Mouse (Mus musculus) bone marrow, adult 2 months (tissue): ENCODE data around the gene Tas1r1. TPM values are rescaled to one million over a fixed set of nuclear protein-coding genes. Genes with fewer than 3 reads are reported as not detected.

Source experiments
- H3K27ac ChIP-seq: fragments of 200-500 bp; 2 replicates; pipeline ENCODE4 v1.5.1; 2012; ENCODE audit warnings: low read depth, mild to moderate bottlenecking, control low read depth, inconsistent platforms, low read length; ENCODE audit not compliant: control insufficient read depth, poor library complexity, insufficient read depth
- H3K4me1 ChIP-seq: fragments of 200-500 bp; 2 replicates; pipeline ENCODE4 v1.6.1; 2011; ENCODE audit warnings: low read length; ENCODE audit not compliant: control insufficient read depth, insufficient read depth
- H3K4me3 ChIP-seq: fragments of 200-500 bp; replicated peaks from 2 replicates; pipeline ENCODE3; 2011; ENCODE audit warnings: mild to moderate bottlenecking, low read depth, low read length, control low read depth; ENCODE audit not compliant: control insufficient read depth
- CTCF ChIP-seq: fragments of 200-500 bp; IDR thresholded peaks from 2 replicates; pipeline ENCODE4 v1.5.1; 2011; ENCODE audit warnings: low read length, control low read depth; ENCODE audit not compliant: control insufficient read depth, insufficient read depth
- POLR2A ChIP-seq: fragments of 200-500 bp; IDR thresholded peaks from 2 replicates; pipeline ENCODE4 v1.6.1; 2011; ENCODE audit warnings: low read depth, mild to moderate bottlenecking, control low read depth, low read length, borderline replicate concordance; ENCODE audit not compliant: control insufficient read depth
- WGBS: fragments of 180-500 bp; shearing (Covaris S2); methylation state at CpG from one replicate; pipeline ENCODE4 v1.1.7; 2018; 5-methylcytosine and 5-hydroxymethylcytosine counted together
- polyA plus RNA-seq: library from polyadenylated mRNA; stranded (reverse); fragments of >200 nt; gene quantifications from 2 replicates; pipeline ENCODE4 v1.2.4, GENCODE M21; 2011; ENCODE audit warnings: low replicate concordance; ENCODE audit not compliant: missing spikeins, insufficient read depth, insufficient read length

The Tas1r1 gene
- polyA plus RNA-seq, 1 experiment: 1.0 TPM

DNA sequence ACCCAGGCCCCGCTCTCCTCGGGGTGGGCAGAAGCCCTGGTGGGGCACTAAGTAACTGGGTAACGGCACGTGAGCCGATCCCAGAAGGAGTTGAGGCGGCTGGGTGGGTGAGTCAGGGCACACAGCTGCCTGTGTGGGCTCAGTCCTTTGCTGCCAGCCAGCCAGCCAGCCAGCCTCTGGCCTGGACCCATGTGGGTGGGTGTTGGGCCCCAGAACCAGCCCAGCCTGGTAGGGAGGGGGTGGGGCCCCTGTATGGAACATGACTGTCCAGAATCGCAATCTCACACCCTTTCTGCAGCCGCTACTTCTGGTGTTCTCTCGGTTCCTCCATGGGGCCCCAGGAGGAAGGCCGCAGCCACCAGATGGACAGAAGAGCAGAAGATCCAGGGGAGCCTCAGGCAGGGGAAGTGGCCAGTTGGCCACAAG lies 39.8 kb upstream of the Tas1r1 start:
- Histone ChIP-seq H3K4me1 (no peaks in the 10 kb centered on the region; the same call in 1 of the 2 replicates), H3K27ac (no peak overlapping the region), H3K4me3 (no peak overlapping the region)
- 62% methylated on average over 10 of the region's 10 CpGs for WGBS
- TF ChIP-seq POLR2A (no peak), CTCF (no peak)

- Histone ChIP-seq H3K4me3 (no peak overlapping the region), H3K4me1 (no peaks in the 10 kb centered on the region; the same call in 1 of the 2 replicates), H3K27ac (no peak overlapping the region)
- 89% methylated on average over 9 of the region's 9 CpGs for WGBS
- TF ChIP-seq CTCF (no peak), POLR2A (no peak)
These were observed 38.8 kb upstream of the Tas1r1 start for GRCm38 (mm10) chr4:152077191-152077590.

DNA sequence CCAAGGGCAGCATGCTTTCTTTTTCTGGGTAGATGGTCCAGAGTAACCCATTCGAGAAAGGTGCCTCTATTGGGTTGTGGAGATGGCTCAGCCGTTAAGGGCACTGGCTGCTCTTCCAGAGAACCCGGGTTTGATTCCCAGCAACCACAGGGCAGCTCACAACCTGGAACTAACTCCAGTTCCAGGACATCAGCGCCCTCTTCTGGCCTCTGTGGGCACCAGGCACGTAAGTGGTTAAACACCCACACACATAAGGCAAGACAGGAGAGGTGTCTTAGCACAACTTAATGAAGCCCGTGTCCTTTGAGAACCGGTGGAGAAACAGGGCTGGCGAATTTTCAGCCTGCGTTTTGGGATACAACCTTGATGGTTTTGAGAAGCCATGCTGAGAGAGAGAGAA lies 36.2 kb upstream of the Tas1r1 start:
- H3K4me1 ChIP-seq: no peaks in the 10 kb centered on the region; the same call in 1 of the 2 replicates
- 83% methylated on average over 9 of the region's 9 CpGs for WGBS
- TF ChIP-seq POLR2A: no peak
- TF ChIP-seq CTCF: no peak
- H3K4me3 ChIP-seq: no peak overlapping the region
- no peak overlapping the region for H3K27ac ChIP-seq

GRCm38 (mm10) chr4:152073715-152074114 lies 35.3 kb upstream of the Tas1r1 start:
- H3K4me1 ChIP-seq: no peaks in the 10 kb centered on the region; the same call in 1 of the 2 replicates

GRCm38 (mm10) chr4:152072655-152073054 lies 34.3 kb upstream of the Tas1r1 start:
- TF ChIP-seq POLR2A: no peak
- TF ChIP-seq CTCF: no peak
- Histone ChIP-seq H3K4me3 (no peak overlapping the region), H3K4me1 (no peaks in the 10 kb centered on the region; the same call in 1 of the 2 replicates), H3K27ac (no peak overlapping the region)
- 14% methylated on average over 10 of the region's 10 CpGs for WGBS

More at GRCm38 (mm10) chr4:152073715-152074114, 35.3 kb upstream of the Tas1r1 start:
- Histone ChIP-seq H3K4me3 (no peak overlapping the region), H3K27ac (no peak overlapping the region)
- 74% methylated on average over 6 of the region's 6 CpGs for WGBS
- TF ChIP-seq POLR2A: no peak
- TF ChIP-seq CTCF: no peak

GRCm38 (mm10) chr4:152072121-152072601 lies 33.8 kb upstream of the Tas1r1 start, which contains the start of gene Plekhg5:
Plekhg5 (plus strand) TSS chr4:152072498.
- Histone ChIP-seq H3K27ac (no peak within 1 kb of the TSS; the same call in 1 of the 2 replicates), H3K4me1 (no peaks in the 10 kb centered on the region; the same call in 1 of the 2 replicates), H3K4me3 (no peak within 1 kb of the TSS)
- 2% methylated on average over 10 of the region's 10 CpGs for WGBS
- TF ChIP-seq POLR2A (no peak), CTCF (no peak)

- no peak for TF ChIP-seq CTCF
- no peak for TF ChIP-seq POLR2A
- Histone ChIP-seq H3K27ac (no peak overlapping the region), H3K4me1 (no peaks in the 10 kb centered on the region; the same call in 1 of the 2 replicates), H3K4me3 (no peak overlapping the region)
- WGBS: 33% methylated on average over 11 of the region's 11 CpGs
These were observed 32.4 kb upstream of the Tas1r1 start for GRCm38 (mm10) chr4:152070494-152071396.

GRCm38 (mm10) chr4:152069245-152069644 lies 30.9 kb upstream of the Tas1r1 start:
- TF ChIP-seq CTCF (no peak), POLR2A (no peak)
- no peak overlapping the region for H3K27ac ChIP-seq
- H3K4me3 ChIP-seq: no peak overlapping the region
- H3K4me1 ChIP-seq: no peaks in the 10 kb centered on the region; the same call in 1 of the 2 replicates
- 79% methylated on average over 3 of the region's 3 CpGs for WGBS
